Mouse (Mus musculus) retina, adult 2 months (tissue): ENCODE results near the gene Cnst.
"Not testable (repeated sequence)": the region's sequence is repeated elsewhere in the genome, so short reads cannot be mapped to it uniquely, and the experiment has no call there.

ENCODE experiments used
- DNase-seq: peaks from one replicate; pipeline ENCODE4 v3.0.0-alpha.2; 2012; ENCODE audit warnings: low read depth, low spot score

Cnst gene

DNA sequence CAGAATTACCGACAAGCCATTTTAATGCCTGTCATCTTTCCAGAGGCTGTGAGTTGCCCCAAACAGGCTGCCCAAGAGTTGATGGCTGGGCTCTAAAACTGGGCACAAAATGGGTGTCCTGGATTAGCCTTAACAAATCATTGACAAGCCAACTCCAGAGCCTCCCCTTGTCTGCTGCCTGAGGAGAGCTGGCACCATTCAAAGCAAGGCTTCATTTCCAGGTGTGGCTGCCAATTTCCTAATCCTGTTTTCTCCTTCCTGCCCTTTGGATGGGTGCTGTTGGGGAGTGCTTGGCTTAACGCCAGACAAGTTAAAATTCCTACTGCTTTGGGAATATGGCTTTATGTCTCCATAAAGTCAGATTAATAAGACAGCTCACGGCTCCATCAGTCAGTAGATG, 98.0 kb downstream of the Cnst start:
- no peak for DNase-seq

DNA sequence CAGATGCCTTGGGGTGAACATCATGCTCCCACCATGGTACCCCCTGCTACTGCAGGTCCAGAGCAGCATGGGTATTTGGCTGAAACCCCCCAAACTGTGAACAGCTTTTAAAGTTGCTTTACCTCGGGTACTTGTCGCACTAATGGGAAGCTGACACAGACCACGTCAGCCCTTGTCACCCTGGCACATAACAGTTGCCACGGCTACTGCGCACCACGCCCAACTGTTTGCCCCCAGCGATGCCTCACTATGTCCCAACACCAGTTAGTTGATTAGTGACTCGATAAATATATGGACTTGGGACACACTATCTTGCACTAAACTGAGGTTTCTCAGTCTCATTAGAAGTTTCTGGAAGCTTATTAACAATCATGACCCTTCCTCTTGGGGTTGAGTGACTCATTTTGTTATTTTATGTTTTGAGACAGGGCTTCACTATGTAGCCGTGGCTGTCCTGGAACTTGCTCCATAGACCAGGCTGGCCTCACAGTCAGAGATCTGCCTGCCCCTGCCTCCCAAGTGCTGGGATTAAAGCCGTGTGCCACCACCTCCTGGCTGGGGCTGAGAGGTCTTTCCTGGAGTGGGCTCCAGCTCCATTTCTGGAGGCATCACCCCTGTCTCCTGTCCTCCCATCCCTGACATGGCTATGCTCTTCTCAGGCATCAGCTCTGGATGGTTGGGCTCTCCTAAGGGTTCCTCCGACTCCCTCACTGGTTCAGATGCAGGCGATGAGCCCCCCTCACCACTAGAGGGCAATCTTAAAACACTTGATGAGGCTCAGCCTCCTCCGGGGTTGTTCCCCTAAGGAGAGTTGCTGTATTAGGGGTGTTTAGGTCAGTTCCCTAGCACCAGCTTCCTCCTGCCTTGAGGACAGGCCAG, 99.2 kb downstream of the Cnst start:
- DNase-seq: peak; percentile 59

GRCm38 (mm10) chr1:179645980-179646268, 99.8 kb downstream of the Cnst start:
- no peak for DNase-seq

GRCm38 (mm10) chr1:179648678-179649077, 102.5 kb downstream of the Cnst start:
- DNase-seq: not testable (repeated sequence)

DNA sequence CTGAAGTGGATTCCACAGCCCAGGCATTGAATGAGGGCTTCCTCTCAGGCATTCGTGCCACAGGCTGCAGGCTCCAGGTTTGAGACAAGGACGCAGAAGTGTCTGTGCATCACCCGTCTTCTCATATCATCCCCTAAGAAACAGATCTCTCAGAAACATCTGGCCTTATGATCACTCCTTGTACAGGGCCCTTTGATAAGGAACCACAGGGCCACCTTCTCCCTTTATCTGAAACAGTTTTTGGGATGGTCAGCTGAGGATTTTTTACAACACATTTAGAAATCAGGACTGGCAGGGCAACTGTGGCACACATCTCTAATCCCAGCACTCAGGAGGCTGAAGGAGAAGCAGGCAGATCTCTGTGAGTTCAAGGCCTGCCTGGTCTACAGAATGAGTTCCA, 103.2 kb downstream of the Cnst start:
- no peak for DNase-seq

DNA sequence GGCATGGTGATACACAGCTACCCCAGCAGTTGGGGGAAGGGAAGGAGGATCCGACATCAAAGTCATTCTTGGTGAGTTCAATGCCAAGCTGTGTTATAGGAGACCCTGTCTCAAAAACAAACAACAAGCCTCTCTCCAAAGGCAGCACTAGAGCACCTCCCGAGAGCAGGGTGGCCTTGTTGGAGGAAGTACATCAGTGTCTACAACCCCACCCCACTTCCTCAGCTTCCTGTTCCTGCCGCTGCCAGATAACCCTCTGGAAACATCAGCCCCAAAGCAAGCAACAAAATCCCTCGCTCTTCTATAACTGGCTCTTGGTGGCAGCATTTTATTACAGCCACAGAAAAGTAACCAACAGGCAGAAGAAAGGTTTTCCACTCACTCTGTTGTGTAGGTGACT, 104.1 kb downstream of the Cnst start:
- no peak for DNase-seq

DNA sequence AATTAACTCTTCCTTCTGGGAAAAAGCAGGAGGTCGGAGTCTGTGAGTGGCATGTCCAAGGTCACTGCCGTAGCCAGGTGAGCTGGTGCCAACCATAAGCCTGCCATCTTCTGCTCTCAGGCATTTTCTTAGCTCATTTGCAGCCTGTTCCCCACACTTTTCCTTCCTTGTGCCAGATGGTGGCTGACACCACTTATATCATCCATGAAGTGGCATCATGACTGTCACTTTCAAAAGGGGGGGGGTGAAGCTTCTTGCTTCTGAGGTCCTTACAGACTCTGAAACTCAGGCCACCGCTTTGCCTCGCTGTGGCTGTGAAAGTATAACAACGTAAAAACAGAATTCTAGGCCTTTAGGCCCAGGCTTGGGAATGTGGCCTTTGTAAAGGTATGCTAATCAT, 105.1 kb downstream of the Cnst start:
- DNase-seq: no peak

DNA sequence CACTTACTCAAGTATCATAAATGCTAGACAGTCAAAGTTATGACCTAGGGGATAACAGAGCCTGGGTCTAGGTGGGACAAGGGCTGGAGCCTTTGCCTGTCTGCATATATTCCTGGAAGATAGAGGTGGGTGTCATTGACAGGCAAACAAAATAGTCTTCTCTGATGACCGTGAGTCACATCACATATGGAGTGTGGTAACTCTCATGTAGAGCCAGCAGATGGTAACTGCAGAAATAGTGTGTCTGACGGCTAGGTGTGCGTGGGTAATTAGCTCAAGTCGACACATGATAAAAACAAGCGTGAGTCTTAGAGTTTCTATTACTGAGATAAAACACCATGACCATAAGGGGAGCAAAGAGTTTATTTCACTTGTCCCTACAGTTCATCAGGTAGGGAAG, 116.9 kb downstream of the Cnst start:
- DNase-seq: no peak

DNA sequence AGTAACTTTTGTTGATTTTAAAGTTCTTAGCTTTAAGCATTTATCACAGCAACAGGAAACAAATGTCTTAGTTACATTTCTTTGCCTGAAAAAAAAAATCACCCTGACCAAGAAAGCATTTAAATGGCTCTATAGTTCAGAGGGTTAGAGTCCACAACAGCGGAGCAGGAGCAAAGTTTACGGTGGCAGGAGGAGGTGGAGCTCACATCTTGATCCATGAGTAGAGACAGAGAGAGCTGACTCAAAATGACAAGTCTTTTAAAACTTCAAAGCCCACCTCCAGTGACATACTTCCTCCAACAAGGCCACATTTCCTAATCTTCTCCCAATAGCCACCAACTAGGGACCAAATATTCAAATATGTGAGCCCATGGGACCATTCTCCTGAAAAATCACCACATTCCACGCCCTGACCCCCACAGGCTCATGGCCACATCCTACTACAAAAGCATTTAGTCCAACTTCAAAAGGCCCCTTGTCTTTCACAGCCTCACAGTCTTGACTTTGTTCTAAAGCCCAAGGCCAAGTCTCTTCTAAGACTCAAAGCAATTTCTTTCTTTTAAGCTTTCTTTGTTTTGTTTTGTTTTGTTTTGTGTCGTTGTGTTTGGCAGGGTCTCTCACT, 118.2 kb downstream of the Cnst start:
- DNase-seq: no peak

DNA sequence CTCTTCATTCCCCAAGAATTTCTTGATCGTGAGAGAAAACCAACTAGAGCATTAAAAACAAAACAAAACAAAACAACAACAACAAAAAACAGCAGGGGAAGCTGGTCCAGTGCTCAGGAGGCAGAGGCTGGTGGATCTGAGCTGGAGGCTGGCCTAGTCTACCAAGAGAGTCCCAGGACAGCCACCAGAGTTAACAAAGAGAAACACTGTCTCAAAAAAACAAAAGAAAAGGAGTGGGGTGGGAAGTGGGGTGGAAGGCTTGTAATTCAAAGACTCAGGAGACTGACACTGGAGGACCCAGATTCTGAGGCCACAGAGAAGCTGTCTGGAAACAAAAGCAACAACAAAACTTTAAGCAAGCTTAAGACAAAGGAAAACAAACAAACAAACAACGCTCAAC, 120.8 kb downstream of the Cnst start:
- no peak for DNase-seq

DNA sequence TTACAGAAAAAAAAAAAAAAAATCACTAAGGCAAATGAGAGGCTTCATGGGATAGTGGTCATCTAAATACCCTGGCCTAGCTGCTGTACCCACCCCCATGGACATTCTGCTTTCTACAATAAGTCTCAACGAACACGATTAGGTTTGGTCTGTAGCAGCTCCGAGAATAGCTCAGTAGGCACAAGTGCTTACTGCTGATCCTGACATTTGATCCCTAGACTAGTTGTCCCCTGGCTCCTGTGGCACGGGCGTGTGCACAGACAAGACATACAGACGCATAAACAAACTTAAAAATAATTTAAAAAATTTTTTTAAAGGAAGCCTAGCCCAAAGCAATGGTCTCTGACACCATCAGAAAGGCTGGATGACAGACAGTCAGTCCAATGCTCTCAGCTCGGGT, 121.3 kb downstream of the Cnst start:
- no peak for DNase-seq

GRCm38 (mm10) chr1:179668013-179668805, 122.0 kb downstream of the Cnst start, which contains the start of gene Sccpdh:
TSS of gene Sccpdh (plus strand) at chr1:179668210.
- peak; percentile 71 for DNase-seq

DNA sequence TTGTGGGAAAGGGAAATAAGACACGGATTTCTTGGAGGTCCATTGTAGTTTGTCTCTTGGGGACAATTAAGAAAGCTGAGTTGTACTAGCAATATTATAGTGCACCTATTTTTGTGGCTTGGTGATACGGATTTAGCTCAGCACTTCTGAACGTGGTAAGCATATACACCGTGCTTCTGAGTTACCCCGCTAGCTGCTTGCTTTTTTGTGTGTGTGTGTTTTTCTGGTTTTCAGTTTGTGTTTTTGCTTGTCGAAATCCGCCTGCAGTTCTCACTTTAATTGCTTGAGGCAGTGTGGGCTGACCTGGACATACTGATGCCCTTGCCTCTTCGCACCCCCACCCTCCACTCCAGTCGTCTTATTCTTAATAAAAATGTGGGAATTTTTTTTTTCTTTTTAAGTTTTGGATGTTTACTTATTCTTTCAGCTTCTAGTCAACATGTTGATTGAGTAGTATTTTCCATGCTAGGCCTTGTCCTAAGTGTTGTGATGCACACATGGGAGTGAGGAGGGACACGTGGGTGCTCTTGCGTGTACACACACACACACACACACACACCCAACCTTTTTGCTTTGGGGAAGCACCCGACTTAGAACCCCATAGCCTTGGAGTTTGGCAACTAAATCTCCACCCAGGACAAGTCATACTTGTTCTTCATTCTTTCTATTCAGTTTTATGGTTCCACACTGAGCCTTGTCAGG, 122.8 kb downstream of the Cnst start:
- no peak for DNase-seq

DNA sequence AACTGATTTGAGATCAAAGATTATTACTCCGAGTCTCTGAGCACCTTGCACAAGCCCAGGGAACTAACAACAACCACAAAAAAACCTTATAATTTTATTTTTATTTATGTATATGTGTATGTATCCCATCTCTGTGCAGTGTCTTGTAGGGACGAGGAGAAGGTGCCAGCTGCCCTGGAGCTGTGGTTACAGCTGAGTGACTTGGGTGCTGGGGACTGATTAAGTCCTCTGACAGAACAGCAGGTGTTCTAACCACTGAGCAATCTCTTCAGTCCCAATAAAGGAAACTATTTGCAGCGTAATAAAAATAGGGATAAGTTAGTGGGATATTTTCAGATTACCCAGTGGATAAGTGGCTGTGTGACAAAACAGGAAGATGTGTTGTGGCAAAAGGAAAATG, 128.2 kb downstream of the Cnst start:
- DNase-seq: no peak

GRCm38 (mm10) chr1:179677031-179677430, 130.9 kb downstream of the Cnst start:
- no peak for DNase-seq
